Mouse (Mus musculus) cortical plate, adult 2 months (tissue): ENCODE data around the gene Rad51b.

ENCODE experiments used
- CTCF ChIP-seq: fragments of 200-500 bp; IDR thresholded peaks from 2 replicates; pipeline ENCODE4 v1.5.1; 2011; ENCODE audit warnings: mild to moderate bottlenecking, control low read depth, low read length; ENCODE audit not compliant: insufficient read depth; ENCODE audit errors: extremely low read depth
- POLR2A ChIP-seq: fragments of 200-500 bp; IDR thresholded peaks from 2 replicates; pipeline ENCODE4 v1.6.1; 2011; ENCODE audit warnings: mild to moderate bottlenecking, low read length, control low read depth; ENCODE audit not compliant: insufficient read depth; ENCODE audit errors: extremely low read depth

GRCm38 (mm10) chr12:79821901-79822300 lies 524.8 kb downstream of the Rad51b start:
- TF ChIP-seq POLR2A (no peak), CTCF (no peak)
